Mouse (Mus musculus): Measurements from ENCODE around the gene Cox6a1.
A peak's percentile ranks its signal among the peaks of the same experiment; 100 is the strongest.
"Not testable (repeated sequence)": the region's sequence is repeated elsewhere in the genome, so short reads cannot be mapped to it uniquely, and the experiment has no call there.

The Cox6a1 gene

DNA sequence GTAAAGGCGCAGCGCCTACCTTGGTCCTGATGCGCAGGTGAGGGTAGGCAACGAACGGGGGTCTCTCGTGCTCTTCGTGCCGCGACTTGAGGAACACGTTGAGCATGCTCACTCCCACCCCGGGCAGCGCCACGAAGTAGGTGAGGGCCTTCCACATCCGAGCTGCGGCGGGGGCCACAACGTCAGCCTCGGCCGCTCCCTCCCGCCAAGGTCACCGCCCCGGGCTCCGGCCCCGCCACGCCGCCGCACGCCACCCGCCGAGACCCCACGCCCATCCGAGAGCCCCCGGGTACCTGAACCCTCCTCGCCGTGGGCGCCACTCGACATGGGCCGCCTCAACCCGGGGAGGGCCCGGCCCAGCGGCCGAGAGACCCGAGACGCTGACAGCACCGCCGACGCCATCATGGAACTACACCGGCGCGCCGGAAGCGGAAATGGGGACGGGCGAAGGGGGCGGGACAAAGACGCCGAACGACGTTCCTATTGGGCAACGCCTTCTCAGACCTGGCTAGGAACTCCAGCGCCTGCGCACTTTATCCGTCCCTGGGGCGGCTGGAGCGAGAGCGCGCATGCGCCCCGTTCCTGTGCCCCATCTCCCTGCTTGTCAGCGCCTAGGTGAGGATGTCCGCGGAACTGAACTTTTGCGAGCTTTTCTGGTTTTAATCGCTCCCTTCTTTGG, at the start of gene Cox6a1:
Cox6a1 (minus strand) TSS at position 436 of the 679 bp plus-strand sequence.
- peak; percentile 99 for DNase-seq (ENCODE audit: low read depth, low spot score)

DNA sequence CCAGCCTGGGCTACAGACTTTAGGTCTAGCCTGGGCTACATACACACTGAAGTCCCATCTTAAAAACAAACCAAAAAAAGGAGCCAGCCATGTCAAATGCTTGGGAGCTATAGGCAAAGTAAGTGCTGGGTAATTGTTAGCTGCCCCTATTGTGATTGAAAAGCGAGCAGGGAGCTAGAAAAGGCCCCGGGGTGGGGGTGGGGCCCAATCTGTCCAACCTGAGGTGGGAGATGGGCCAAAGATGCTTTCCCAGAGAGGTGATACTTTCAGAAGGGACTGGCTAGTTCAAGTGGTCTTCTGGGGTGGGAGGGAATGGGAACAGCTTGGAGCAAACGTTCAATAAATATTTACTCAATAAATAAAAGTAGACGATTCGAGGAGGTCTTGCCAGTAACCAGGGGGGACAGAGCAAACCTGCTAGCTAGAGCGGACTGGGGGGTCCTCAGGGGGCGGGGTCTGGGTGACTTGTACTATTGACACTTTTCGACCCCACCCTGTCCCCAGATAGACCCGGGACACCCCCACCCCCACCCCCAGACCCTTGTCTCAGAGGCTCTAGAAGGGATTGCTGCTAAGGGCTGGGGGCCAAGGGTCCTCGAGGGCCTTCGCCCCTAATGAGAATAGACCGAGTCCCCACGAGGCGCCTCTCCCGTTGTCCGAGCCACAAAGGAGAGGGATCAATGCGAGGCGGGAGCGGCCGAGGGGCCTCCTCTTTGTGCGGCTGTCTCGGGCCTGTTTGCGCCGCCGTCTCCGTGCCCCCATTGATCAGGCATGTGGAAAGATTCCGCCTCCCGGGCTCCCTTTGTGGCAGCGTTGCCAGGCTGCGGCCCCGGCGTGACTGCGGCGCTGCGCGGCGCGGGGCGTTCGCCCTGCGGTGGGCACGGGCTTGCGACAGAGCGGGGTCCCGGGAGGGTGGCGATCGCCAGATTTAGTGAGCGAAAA, 49.3 kb upstream of the Cox6a1 start:
- no peak for DNase-seq (ENCODE audit: low read depth, low spot score)

DNA sequence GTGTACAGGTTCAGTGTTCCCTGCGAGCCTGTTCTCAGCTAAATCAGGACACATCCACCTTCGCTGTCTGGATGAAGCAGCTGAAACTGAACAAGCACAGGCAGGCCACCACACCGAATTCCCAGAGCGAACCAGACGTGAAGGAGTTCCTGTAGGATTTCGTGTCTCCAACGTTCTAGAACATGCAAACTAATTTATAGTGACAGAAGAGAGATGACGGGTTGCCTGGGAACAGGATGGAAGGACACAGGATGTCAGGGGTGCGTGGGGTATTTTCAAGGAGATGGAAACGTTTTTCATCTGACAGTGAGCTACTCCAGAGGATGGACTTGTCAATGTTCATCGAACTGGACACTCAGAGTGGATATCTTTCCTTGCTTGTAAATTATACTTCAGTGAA, 47.9 kb upstream of the Cox6a1 start:
- no peak for DNase-seq (ENCODE audit: low read depth, low spot score)

DNA sequence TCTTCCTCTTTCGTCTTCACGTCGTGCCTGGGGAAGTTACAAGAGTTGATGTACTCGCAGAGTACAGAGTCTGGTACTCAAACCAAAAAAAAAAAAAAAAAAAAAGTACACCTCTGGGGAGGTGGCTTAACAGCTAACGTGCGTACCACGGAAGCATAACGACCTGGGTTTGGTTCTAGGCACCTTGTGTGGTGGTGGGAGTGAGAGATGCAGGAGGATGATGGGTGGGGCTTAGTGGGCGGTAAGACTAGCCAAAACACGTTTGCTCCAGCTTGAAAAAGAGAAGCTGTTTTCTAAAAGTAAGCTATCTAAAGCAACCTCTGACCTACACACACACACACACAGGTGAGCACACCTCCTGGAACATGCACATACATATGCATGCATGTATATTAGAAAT, 46.1 kb upstream of the Cox6a1 start:
- no peak for DNase-seq (ENCODE audit: low read depth, low spot score)

DNA sequence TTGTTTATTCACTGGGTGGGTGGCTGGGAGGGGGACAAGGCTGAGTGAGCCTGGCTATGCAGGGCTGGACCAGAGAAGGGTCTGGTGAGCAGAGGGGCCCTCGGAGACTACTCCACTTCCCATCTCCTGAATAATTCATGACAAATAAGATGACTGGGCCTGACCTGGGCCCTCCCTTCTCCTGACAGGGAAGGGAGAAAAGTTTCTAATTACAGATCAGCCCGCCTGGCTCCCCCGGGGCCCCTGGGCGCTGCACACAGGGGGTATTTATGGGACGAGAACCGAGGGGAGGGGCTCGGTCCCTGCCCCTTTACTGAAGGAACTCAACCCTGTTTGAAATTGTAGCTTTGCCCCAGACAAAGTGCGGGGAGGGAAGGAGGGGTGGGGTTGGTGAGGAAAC, 45.4 kb upstream of the Cox6a1 start:
- DNase-seq (ENCODE audit: low read depth, low spot score): no peak

DNA sequence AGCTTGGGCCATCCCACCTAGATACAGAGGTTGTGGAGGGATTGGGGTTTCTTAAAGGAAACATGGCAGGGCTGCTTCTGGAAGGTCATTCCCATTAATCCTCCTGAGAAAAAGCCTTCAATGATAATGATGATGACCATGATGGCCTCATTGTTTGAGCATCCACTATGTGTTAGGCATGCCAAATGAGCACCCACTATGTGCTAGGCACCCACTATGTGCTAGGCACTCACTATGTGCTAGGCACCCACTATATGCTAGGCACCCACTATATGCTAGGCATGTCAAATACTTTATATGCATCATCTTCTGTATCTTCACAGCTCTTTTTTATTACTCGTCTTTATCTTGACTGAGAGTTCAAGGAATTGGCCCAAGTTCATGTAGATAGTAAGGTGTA, 44.2 kb upstream of the Cox6a1 start:
- DNase-seq (ENCODE audit: low read depth, low spot score): no peak

DNA sequence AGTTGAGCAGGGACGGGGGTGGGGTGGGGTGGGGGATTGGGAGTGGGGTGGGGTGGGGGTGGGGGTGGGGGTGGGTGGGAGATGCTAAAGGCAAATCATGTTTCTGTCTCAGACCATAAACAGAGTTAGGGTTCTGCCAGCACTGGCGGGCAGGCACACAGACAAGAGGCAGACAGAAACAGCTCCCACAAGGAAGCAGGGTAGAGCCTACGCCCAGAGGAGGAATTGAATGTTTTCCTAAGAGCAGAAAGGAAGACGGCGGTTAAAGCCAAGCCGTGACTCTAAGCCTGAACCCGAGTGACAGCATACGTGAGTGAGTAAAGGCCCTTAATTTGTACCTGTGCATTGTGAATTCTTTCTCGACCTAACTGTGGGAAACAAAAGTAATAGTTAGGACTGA, 43.2 kb upstream of the Cox6a1 start:
- DNase-seq (ENCODE audit: low read depth, low spot score): no peak

DNA sequence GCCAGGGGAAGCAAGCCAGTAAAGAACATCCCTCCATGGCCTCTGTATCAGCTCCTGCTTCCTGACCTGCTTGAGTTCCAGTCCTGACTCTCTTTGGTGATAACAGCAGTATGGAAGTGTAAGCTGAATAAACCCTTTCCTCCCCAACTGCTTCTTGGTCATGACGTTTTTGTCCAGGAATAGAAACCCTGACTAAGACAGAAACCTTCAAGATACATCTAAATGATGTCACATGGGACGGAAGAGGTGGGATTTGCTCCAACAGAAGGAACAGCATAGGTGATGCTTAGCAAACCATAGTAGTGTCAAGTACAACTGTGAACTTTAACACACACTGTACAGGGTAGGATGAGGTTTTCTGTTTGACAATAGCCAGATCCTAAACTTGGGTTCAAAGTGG, 30.1 kb upstream of the Cox6a1 start:
- DNase-seq (ENCODE audit: low read depth, low spot score): not testable (repeated sequence)

DNA sequence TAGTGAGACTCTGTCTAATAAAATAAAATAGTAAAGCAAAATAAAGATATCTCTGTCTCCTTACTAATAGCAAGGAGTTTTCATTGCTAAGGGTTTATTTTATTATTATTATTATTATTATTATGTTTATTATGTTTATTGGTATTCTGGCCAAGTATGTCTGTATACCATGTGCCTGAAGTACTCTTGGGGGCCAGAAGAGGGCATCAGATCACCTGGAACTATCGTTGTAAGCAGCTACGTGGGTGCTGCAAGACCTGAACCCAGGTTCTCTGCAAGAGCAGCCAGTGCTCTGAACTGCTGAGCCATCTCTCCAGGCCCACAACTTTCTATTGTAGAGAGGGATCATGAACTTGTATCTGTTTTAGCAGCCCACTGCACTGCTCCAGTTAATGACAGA, 26.7 kb upstream of the Cox6a1 start:
- no peak for DNase-seq (ENCODE audit: low read depth, low spot score)

DNA sequence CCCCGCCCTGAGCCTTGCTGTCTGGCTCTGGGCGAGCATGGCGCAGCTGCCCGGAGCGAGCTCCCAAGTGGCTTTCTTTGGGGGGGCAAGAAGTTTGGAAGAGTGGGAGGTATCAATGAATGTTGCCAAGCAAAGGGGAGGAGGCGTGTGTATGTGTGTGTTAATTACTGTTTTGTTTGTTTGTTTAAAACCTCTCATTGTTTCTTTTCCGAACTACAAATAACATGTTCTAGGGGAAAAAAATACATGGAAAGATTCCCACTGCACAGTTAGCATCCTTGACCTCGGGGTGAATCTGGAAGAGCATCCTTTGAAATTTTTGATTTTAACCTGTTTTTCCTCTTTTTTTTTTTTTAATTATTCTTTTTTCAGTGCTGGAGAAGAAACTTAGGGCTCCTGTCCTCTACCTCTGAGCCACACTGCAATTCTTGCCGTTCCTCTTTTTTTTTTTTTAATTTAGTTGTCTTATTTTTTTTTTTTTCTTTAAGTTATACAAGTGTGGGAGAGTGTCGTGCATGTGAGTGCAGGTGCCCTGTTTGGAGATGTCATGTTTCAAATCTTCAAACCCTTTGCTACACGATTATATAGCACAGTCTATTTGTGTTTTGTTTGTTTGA, 25.5 kb upstream of the Cox6a1 start:
- DNase-seq (ENCODE audit: low read depth, low spot score): no peak

DNA sequence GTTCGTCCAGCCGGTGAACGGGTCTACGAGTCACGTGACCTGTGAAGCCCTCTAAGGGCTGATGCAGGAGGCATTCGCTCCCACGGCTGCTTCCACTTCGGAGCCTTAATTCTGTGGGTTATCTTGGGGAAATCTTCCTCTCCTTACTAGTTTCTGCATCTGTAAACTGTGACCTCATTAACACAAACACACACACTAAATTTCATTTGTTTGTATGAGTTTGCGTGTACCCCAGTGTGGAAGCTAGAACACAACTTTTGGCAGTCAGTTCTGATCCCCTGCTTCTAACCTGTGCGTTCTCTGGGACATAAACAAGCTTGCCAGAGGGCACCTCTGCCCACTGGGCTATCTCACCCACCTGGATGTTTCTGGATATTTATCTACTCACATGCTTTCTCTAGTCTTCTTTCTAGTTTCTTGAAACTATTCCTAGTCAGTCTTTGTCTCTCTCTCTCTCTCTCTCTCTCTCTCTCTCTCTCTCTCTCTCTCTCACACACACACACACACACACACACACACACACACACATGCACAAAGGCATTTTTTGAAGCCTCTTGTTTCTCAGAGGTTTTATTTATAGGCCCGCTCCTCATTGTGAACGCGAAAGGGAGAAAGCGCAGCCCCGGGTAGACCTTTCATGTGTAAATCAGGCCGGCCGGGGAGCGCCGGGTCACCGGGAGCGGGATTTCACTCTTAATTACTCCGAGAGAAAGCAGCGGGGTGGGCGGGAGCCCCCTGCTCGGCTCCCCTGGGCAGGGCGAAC, 24.8 kb upstream of the Cox6a1 start:
- DNase-seq (ENCODE audit: low read depth, low spot score): no peak

DNA sequence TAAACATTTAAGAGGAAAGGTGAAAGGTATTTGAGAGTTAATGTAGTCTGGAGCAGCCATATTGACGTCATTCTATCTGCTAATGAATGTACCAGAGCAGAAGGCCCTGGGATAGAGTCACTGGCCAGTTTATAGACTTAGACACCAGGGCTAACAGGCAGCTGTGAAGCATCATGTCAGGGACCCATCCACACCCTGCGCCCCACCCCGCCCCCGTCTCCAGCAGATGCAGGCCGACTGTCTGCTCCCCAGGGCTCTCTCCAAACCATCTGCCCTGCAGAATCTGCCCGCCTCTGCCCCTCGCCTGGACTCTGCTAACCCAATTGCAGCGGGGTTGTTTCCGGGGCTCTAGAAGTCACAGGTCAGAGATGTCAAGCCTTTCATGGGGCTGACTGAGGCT, 23.0 kb upstream of the Cox6a1 start:
- DNase-seq (ENCODE audit: low read depth, low spot score): no peak

DNA sequence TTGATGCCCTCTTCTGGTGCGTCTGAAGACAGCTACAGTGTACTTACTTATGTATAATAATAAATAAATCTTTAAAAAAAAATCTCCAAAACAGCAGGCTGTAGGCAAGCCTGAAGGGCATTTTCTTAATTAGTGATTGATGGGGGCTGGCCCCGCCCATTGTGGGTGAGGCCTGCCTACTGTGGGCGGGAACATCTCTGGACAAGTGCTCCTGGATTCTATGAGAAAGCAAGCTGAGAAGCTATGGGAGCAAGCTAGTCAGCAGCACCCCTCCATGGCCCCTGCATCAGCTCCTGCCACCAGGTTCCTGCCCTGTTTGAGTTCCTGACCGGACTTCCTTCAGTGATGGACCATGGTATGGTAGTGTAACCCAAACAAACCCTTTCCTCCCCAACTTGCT, 16.0 kb upstream of the Cox6a1 start:
- DNase-seq (ENCODE audit: low read depth, low spot score): no peak

DNA sequence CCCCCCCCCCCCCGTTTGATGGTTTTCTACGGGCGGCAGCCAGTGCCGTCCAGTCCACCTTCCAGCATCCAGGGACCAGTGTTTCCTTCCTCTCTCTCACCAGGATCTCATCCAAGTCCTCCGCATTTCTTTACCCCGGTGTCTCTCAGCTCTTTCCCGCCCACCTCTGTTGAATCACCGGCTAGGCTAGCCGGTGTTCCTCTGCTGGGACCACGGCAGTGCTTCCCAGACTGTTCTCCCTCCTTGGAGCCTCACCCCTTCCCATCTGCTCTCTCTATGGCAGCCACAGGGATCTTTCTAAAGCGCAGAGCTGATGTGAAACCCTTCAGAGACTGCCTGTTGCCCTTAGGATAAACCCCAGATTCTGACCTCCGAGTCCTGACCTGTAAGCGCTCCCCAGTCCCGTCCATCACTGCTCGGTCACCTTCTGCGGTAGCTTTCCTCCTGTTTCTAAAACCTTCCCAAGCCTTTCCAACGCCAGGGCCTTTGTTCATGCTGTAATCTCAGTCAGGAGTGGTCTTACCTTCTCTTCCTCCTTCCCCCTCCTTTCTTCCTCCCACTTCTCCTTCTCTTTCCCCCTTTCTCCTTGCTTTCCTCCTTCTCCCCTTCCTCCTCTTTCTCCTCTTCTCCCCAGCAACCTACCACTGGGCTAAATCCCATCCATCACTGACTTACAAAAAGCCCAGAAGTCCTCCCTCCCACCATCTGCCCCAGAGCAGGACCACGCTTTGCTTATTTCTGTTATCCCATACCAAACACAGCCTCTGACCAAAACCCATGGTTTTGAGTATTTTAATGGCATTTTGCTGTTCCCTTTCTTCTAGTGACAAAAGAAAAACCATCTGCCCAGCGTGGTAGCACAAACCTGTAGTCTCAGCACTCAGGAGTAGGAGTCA, 14.3 kb upstream of the Cox6a1 start:
- no peak for DNase-seq (ENCODE audit: low read depth, low spot score)

DNA sequence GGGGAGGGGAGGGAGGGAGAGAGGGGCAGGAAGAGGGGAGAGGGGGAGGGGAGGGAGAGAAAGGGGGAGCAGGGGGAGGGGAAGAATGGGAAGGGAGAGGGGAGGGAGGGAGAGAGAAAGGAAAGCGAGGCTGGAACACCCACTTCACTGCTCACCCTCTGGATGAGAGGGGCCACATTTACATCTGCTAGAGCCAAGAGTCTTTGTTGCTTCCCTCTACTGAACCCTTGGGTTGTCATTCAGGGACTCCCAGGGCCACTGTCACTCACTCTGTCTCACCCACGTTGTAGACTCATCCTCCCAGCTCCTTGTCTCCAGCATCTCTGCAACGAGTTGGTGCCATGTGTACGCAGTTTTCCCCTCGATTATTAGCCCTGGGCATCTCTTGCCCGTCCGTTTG, 13.4 kb upstream of the Cox6a1 start:
- DNase-seq (ENCODE audit: low read depth, low spot score): no peak

DNA sequence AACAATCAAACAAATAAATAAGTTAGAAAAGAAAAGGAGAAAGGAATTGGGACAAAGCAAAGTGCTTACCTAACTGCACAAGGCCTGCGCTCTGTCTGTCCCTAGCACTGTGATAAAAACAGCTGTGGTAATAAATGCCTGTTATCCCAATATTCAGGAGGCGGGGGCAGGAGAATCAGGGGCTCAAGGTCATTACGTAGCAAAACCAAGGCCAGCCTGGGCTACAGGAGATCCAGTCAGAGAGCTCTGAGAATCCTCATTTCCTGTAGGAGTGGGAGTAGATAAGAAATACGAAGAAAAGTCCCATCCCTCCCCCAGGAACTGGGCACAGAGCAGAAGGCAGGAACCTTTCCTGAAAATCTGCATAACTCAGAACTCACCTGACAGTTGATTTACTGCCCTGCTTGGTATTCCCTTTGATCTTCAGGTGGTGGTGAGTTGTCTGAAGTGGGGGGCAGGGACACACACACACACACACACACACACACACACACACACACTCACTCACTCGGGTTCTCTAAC, 11.1 kb upstream of the Cox6a1 start:
- no peak for DNase-seq (ENCODE audit: low read depth, low spot score)

DNA sequence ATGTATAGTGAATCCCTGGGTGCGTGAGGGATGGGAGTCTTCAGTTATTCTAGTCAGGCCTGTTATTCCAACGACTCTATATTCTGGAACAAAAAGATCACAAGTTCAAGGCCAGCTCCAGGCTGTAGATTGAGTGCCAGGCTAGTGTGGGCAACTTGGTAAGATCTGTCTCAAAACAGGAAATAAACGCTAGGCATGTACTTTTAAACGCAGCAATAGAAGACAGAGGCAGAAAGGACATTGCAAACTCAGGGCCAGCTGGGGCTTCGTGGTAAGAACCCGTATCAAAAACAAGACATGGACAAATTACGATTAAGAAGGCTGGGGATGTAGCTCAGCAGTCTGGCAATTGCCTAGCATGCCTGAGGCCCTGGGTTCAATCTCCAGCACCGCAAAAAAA, 10.7 kb upstream of the Cox6a1 start:
- no peak for DNase-seq (ENCODE audit: low read depth, low spot score)

DNA sequence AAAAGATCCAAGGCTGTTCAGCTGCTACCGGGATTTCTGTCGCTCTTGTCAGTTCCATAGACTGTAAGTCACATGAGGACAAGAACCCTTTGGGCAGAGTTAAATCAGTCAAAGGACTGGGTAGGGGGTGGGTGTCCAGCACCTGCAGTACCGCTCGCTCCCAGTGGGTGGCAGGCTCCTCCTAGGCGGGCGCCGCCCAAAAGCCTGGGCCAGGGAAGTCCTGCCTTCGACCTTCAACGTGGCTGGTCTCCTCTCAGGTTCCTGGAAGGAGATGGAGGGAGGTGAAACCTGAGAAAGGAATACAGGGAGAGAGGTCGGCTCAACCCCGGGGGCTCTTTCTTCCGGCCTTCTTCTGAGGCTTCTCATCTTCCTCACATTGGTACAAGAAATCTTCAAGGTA, 10.1 kb upstream of the Cox6a1 start:
- peak; percentile 74 for DNase-seq (ENCODE audit: low read depth, low spot score)

DNA sequence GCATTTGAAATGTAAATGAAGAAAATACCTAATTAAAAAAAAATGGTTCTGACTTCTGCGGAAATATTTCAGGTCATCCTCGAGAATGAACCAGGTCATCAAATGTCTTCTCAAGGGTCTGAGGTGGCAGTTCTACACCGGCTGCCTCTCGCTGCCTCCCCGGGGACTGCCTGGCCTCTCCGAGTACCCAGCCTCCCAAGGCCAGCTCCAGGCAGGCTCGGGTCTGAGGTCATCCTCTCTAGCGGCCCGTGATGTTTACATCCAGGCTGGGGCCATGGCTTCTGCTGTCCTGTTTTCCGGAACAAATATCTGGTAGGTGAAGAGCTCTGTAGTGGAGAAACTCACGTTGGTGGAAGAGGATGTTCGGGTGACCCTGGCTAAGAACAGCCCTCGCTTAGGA, 6.3 kb upstream of the Cox6a1 start:
- no peak for DNase-seq (ENCODE audit: low read depth, low spot score)

DNA sequence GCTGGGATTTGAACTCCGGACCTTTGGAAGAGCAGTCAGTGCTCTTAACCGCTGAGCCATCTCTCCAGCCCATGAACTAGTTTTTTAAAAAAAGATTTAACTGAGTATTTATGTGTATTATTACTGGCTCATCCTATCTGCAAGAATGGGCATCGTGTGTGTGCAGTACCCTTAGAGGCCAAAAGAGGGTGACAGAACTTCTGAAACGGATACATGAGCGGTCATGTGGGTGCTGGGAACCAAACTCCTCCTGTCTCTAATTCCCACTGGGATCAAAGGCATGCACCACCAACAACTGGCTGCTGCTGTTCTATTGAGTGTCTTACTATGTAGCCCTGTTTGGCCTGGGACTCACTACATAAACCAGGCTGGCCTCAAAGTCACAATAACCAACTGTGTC, 2.6 kb upstream of the Cox6a1 start:
- DNase-seq (ENCODE audit: low read depth, low spot score): no peak

DNA sequence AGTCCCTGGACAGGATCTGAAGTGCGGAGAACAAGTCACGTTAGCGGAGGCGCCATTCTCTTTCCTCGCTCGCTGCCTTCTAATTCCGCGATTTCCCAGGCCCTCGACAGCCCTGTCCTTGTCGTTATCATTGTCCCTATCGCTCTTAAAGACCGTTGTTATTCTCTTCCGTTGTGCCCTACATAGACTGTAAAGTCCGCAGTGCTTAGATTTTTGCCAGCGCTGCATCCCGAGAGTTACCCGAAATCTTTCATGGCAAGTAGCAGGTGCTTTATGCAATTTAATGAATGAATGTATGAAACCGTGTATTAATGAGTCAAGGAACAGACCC, 409 bp upstream of the Cox6a1 start:
- no peak for DNase-seq (ENCODE audit: low read depth, low spot score)

Measured in CD4-positive helper T cell, adult 2 months (primary cell).